Mouse (Mus musculus) kidney, postnatal 0 days (tissue): ENCODE data around the gene 5730522E02Rik. TPM values are rescaled to one million over a fixed set of nuclear protein-coding genes. Genes with fewer than 3 reads are reported as not detected.

Source experiments
- ATAC-seq: fragments of 200-750 bp; cut with Nextera tagmentation; replicated peaks from 2 replicates; pipeline ENCODE4 v1.8.0; 2017; ENCODE audit warnings: low read depth, moderate number of reproducible peaks, moderate TSS enrichment, moderate library complexity; ENCODE audit not compliant: low FRiP score
- DNase-seq: peaks from one replicate; pipeline ENCODE4 v3.0.0-alpha.2; 2016; ENCODE audit warnings: low spot score
- H3K27ac ChIP-seq: fragments of 300-500 bp; sonication (generic); 2 replicates; pipeline ENCODE4 v1.5.1; 2014; ENCODE audit warnings: mild to moderate bottlenecking
- H3K27me3 ChIP-seq: fragments of 300-500 bp; sonication (generic); 2 replicates; pipeline ENCODE4 v1.6.1; 2014; ENCODE audit warnings: low read length, mixed read lengths; ENCODE audit not compliant: insufficient read depth
- H3K36me3 ChIP-seq: fragments of 300-500 bp; sonication (generic); 2 replicates; pipeline ENCODE4 v1.6.1; 2014; ENCODE audit warnings: low read length, mixed read lengths; ENCODE audit not compliant: insufficient read depth
- H3K4me1 ChIP-seq: fragments of 300-500 bp; sonication (generic); replicated peaks from 2 replicates; pipeline ENCODE4 v1.6.1; 2014; ENCODE audit warnings: antibody characterized with exemption, low read length, mixed read lengths; ENCODE audit not compliant: insufficient read depth
- H3K4me2 ChIP-seq: fragments of 300-500 bp; sonication (generic); 2 replicates; pipeline ENCODE4 v1.6.1; 2014; ENCODE audit warnings: mild to moderate bottlenecking, low read length, moderate library complexity, mixed read lengths
- H3K4me3 ChIP-seq: fragments of 300-500 bp; sonication (generic); replicated peaks from 2 replicates; pipeline ENCODE4 v1.5.1; 2014; ENCODE audit warnings: low read depth, low read length
- H3K9ac ChIP-seq: fragments of 300-500 bp; sonication (generic); 2 replicates; pipeline ENCODE4 v1.6.1; 2014; ENCODE audit warnings: low read depth, low read length
- H3K9me3 ChIP-seq: fragments of 300-500 bp; sonication (generic); replicated peaks from 2 replicates; pipeline ENCODE4 v1.6.1; 2016; ENCODE audit warnings: low read length, inconsistent platforms, mixed read lengths
- CTCF ChIP-seq: IDR thresholded peaks from 2 replicates; pipeline ENCODE4 v1.5.1; 2016; ENCODE audit warnings: antibody characterized with exemption, low read depth, mild to moderate bottlenecking, moderate library complexity
- WGBS: fragments of 180-500 bp; shearing (Covaris S2); extraction: QIAGEN DNeasy Blood & Tissue Kit; methylation state at CpG from one replicate; pipeline ENCODE4 v1.1.7; 2014; 5-methylcytosine and 5-hydroxymethylcytosine counted together
- polyA plus RNA-seq: library from polyadenylated mRNA; unstranded; fragments of >200 nt; fragmentation: Nextera tagmentation; extraction: Ambion mirVana; gene quantifications from 2 replicates; pipeline ENCODE4 v1.2.1, GENCODE M21; 2015

Gene 5730522E02Rik
- polyA plus RNA-seq, 1 experiment from 2014 or later, result 1.7 TPM

DNA sequence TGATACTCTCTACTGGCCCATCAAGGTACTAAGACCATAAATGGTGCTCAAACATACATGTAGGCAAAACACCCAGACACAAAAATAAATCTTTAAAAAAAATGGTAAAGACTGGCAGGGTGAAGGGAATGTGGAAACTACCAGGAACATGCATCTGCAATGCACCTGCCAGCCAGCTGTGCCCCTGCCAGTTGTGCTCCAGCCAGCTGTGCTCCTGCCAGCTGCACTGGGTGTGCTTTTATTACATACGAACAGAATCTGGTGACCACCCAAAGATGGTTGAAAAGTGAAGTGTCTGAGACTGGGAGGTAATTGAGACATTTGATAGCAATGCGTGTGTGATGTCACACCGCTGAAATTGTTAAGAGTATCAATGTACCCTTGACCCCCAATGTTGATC lies 98.4 kb downstream of the 5730522E02Rik start:
- WGBS, result 80% methylated on average over 3 of the region's 3 CpGs
- ATAC-seq, result no peak
- Histone ChIP-seq H3K4me2 (no peak overlapping the region), H3K36me3 (no peaks in the 10 kb centered on the region), H3K9me3 (no peaks in the 10 kb centered on the region), H3K4me1 (no peaks in the 10 kb centered on the region), H3K27ac (no peak overlapping the region), H3K4me3 (no peak overlapping the region), H3K27me3 (no peaks in the 10 kb centered on the region), H3K9ac (no peak overlapping the region)
- no peak for DNase-seq
- TF ChIP-seq CTCF, result no peak

DNA sequence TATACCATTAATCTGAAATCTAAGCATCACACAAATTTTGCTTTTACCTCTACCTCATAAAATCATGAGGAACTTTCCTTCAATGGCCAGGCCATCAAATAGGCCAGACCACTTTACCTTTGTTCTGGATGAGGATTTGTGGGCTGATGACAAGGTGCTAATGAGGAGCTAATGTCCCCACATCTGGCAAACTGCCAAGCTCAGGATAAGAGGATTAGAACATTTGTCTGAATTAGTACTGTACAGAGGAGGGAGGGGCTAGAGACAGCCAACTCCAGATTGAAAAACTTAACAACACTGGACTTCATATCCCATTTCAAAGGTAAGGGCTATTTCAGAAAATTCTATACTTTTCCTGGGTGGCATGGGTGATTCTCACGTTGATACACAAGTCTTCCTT lies 101.9 kb downstream of the 5730522E02Rik start:
- H3K4me1 ChIP-seq, result no peaks in the 10 kb centered on the region
- no peaks in the 10 kb centered on the region for H3K9me3 ChIP-seq

DNA sequence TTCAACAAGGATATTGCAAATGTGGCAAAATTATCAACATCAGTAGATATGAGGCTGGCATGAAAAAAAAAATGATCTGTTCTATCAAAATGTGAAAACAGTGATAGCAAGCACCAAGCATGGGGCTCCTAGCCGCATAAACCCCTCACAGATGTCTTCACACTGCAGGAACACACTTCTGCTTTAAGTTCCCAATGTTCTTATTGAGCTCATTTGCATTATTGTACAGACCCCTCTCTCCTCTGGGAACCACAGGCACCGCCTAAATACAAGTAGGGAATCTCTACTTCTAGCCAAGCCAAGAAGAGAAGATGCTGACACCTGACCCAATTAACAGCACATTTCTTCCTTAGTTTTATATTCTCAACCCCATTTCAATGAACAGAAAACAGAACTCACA lies 105.9 kb downstream of the 5730522E02Rik start:
- ATAC-seq (no peak), DNase-seq (no peak)
- Histone ChIP-seq H3K27ac (no peak overlapping the region), H3K9me3 (no peaks in the 10 kb centered on the region), H3K4me2 (no peak overlapping the region), H3K4me3 (no peak overlapping the region), H3K4me1 (no peaks in the 10 kb centered on the region), H3K36me3 (no peaks in the 10 kb centered on the region), H3K27me3 (no peaks in the 10 kb centered on the region), H3K9ac (no peak overlapping the region)
- WGBS, result 66% methylated on average over 2 of the region's 2 CpGs
- no peak for TF ChIP-seq CTCF

More for the DNA sequence above, 101.9 kb downstream of the 5730522E02Rik start:
- no peak for TF ChIP-seq CTCF
- no peak for ATAC-seq
- H3K4me3 ChIP-seq, result no peak overlapping the region
- no peak overlapping the region for H3K27ac ChIP-seq
- H3K27me3 ChIP-seq, result no peaks in the 10 kb centered on the region
- DNase-seq, result no peak
- no peak overlapping the region for H3K9ac ChIP-seq
- WGBS, result 27% methylated on average over 1 of the region's 1 CpGs
- no peaks in the 10 kb centered on the region for H3K36me3 ChIP-seq
- no peak overlapping the region for H3K4me2 ChIP-seq

DNA sequence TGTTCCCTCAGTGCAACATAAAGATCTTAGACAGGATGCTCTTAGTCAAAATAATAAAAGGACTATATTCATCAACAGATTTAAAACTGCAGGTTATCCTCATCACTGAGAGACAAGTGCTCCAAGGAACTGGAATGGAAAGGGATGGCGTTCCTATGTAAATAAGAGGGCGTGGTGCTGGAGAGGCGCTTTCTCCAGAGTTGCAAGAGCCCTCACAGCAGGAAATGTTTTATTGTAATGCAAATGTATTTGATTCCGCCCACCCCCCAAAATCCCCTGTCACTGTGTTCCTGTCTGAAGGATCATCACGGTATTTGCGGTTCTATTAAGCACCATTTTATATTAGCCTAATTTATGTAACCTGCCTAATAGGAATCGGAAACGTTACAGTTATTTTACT lies 106.9 kb downstream of the 5730522E02Rik start:
- 4% methylated on average over 8 of the region's 8 CpGs for WGBS
- H3K4me3 ChIP-seq, result no peak overlapping the region
- peak overlapping the region; percentile 25; the same call in 1 of the 2 replicates for H3K4me2 ChIP-seq
- no peak for TF ChIP-seq CTCF
- DNase-seq (peak; percentile 11), ATAC-seq (no peak)
- no peaks in the 10 kb centered on the region for H3K27me3 ChIP-seq
- H3K4me1 ChIP-seq, result no peaks in the 10 kb centered on the region
- no peaks in the 10 kb centered on the region for H3K36me3 ChIP-seq
- no peak overlapping the region for H3K27ac ChIP-seq
- no peak overlapping the region for H3K9ac ChIP-seq
- H3K9me3 ChIP-seq, result no peaks in the 10 kb centered on the region

DNA sequence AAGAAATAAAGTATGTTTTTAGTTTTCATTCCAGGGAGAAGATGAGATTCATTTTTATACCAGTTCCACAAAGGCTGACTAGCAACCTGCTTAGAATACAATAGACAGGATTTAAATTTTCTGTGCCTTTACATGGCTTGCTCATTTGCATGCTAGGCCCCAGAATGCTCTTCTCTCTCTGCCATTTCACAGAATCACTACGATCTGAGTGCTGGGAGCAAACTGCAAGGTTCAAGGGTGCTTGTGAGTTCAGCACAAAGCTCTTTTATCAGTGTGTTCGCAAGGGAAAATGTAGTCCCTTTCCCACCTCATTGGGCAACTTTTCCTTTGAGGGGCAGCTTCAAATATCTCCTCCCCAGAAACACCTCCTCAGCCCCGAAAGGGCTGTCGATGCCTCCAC lies 107.7 kb downstream of the 5730522E02Rik start:
- ATAC-seq (no peak), DNase-seq (no peak)
- Histone ChIP-seq H3K36me3 (no peaks in the 10 kb centered on the region), H3K4me3 (no peak overlapping the region), H3K4me1 (no peaks in the 10 kb centered on the region), H3K9me3 (no peaks in the 10 kb centered on the region), H3K9ac (no peak overlapping the region), H3K4me2 (0 out of 2 replicates have a peak overlapping the region, but pooled peaks have one; percentile 9), H3K27ac (no peak overlapping the region), H3K27me3 (no peaks in the 10 kb centered on the region)
- no peak for TF ChIP-seq CTCF
- 35% methylated on average over 4 of the region's 4 CpGs for WGBS

DNA sequence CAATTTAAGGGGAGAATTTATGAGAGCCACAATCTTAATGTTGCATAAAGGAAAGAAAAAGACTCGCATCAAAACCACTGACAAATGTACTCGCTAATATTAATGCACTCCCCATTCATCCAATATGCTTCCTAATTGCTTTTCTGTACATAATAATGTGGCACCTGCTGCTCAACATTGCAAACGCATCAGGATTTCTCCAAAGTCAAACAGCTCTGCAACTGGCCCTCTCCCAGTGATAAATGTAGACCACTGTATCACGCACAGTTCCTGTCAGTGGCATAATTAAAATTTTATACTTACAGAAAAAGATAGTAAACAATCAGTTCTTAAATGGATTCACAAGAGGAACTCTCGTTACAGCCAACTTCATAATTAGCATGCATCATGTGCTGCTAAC lies 110.5 kb downstream of the 5730522E02Rik start:
- no peak for TF ChIP-seq CTCF
- Histone ChIP-seq H3K36me3 (no peaks in the 10 kb centered on the region), H3K9me3 (no peaks in the 10 kb centered on the region), H3K4me2 (no peak overlapping the region), H3K4me3 (no peak overlapping the region), H3K4me1 (no peaks in the 10 kb centered on the region), H3K27me3 (no peaks in the 10 kb centered on the region), H3K27ac (no peak overlapping the region), H3K9ac (no peak overlapping the region)
- whole genome bisulfite sequencing, result 80% methylated on average over 5 of the region's 5 CpGs
- no peak for DNase-seq
- ATAC-seq, result no peak

DNA sequence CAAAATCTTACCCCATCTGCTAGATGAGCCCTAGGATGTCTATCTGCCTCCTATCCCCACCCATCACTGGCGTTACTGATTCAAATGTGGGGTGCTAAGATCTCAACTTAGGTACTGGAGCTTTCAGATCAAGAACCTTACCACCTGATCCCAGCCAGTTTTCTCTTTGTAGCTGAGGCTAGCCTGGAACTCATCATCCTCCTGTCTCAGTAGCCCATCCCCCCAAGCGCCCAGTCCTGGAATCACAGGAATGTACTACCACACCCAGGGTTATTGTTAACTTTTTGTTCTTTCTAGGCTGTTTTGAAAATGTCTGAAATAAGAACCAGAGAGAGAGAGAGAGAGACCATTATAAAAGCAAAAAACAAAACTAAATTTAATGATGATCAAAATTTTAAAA lies 111.6 kb downstream of the 5730522E02Rik start:
- 88% methylated on average over 2 of the region's 2 CpGs for WGBS
- no peak for DNase-seq
- no peaks in the 10 kb centered on the region for H3K36me3 ChIP-seq
- H3K4me2 ChIP-seq, result no peak overlapping the region
- H3K9ac ChIP-seq, result no peak overlapping the region
- no peaks in the 10 kb centered on the region for H3K27me3 ChIP-seq
- no peak for ATAC-seq
- H3K4me3 ChIP-seq, result no peak overlapping the region
- H3K4me1 ChIP-seq, result no peaks in the 10 kb centered on the region
- TF ChIP-seq CTCF, result no peak
- no peaks in the 10 kb centered on the region for H3K9me3 ChIP-seq
- H3K27ac ChIP-seq, result no peak overlapping the region
